Mouse (Mus musculus): ENCODE results near the gene Hmga1b. TPM values are rescaled to one million over a fixed set of nuclear protein-coding genes. Genes with fewer than 3 reads are reported as not detected.
A peak's percentile ranks its signal among the peaks of the same experiment; 100 is the strongest.

Gene Hmga1b
- polyA plus RNA-seq, 1 experiment from 2014 or later = 1.8 TPM

DNA sequence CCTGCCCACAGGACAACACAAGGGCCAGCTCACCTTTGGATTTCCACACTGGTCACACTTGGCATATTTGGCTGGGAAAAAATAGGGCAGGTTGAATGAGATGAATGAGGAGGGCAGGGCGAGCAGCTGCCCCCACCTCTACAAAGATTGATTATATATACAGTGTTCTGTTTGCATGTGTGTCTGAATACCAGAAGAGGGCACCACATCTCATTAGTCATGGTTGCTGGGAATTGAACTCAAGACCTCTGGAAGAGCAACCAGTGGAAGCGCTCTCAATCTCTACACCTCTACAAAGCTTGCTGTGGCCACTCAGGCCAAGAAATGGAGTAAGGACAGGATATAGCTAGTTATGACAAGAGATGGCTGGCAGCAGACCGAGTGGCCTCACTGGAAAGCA lies 27.2 kb downstream of the Hmga1b start:
- H3K27ac ChIP-seq (replicated peaks) = no peak overlapping the region
- H3K36me3 ChIP-seq = peaks cover 93% of the 10 kb centered on the region
- no peaks in the 10 kb centered on the region for H3K27me3 ChIP-seq (replicated peaks)
- no peak overlapping the region for H3K4me3 ChIP-seq
- H3K9ac ChIP-seq = no peak overlapping the region
- no peak for ATAC-seq (ENCODE audit: extremely low read depth, insufficient number of reproducible peaks, low FRiP score, low TSS enrichment)
- H3K4me1 ChIP-seq = peaks cover 16% of the 10 kb centered on the region
- 86% methylated on average over 3 of the region's 3 CpGs for WGBS
- no peaks in the 10 kb centered on the region for H3K9me3 ChIP-seq
- no peak overlapping the region for H3K4me2 ChIP-seq

DNA sequence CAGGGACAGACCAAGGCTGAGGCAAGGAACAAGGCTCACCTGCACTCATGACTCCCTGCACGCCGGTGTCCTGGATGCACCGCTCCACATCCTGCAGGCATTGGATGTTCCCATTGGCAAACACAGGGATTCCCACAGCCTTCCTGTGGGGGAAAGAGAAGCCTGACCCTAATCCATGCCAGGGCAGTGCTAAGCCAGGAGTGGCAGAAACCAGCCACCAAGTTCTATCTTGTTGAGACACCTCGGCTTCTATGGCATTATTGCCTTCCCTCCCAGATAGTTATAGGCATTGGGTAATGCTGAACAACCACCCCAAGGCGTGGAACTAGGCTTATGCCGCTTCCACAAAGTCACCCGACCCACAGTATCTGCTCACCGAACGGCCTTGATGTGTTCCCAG lies 30.1 kb downstream of the Hmga1b start:
- ATAC-seq (ENCODE audit: extremely low read depth, insufficient number of reproducible peaks, low FRiP score, low TSS enrichment) = no peak
- Histone ChIP-seq H3K27me3 (replicated peaks) (no peaks in the 10 kb centered on the region), H3K9ac (no peak overlapping the region), H3K9me3 (no peaks in the 10 kb centered on the region), H3K27ac (replicated peaks) (no peak overlapping the region), H3K4me1 (peaks cover 12% of the 10 kb centered on the region), H3K4me3 (no peak overlapping the region), H3K36me3 (peaks cover 70% of the 10 kb centered on the region), H3K4me2 (no peak overlapping the region)
- WGBS = 92% methylated on average over 9 of the region's 9 CpGs

DNA sequence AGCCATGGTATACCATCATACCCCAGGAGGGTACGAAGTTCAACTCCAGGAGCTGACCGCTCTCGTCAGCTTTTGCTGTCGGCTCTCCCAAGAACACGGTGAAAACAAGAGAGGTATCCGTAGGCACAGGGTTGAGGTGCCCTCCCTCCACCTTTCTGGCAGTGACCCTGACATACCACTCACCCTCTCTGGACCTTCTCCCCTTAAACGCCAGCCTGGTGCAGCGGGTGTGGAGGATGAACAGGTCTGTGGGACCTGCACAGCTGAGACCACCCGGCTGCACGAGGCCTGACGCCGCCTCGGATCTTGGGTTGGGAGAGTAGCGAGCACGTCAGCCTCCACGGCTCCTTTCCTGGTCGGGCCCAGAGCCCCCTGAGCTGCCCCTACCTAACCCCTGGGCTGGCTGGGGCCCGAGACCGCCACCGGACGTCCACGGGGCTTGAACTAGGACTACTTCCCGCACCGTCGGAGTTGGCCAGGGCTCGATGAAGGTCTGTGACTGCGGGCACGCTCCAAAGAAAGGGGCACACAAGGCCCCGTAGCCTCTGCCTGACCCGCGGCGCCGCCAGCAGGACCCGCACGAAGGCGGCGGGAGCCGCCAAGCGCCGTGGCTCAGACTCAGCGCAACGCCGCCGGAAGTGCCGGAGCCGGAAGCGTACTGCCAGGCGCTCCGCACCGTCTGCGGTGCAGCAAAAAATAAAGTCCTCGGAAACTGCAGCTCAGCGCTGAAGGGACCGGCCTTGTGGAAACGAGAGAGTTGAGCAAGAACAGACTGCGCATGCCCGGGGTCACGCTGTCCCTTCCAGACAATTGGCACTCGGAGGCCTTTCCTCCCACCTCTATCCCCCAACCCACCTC lies 33.4 kb downstream of the Hmga1b start, which contains the start of gene Dus1l:
Dus1l (minus strand) TSS at position 648 of the 858 bp plus-strand sequence.
- H3K4me1 ChIP-seq = peaks cover 18% of the 10 kb centered on the region
- peak within 1 kb of the TSS; percentile 99 for H3K9ac ChIP-seq
- ATAC-seq (ENCODE audit: extremely low read depth, insufficient number of reproducible peaks, low FRiP score, low TSS enrichment) = peak; percentile 55
- peak within 1 kb of the TSS; percentile 73 for H3K27ac ChIP-seq (replicated peaks)
- H3K36me3 ChIP-seq = peaks cover 40% of the 10 kb centered on the region
- WGBS = 1% methylated on average over 59 of the region's 59 CpGs
- no peaks in the 10 kb centered on the region for H3K27me3 ChIP-seq (replicated peaks)
- peak within 1 kb of the TSS; percentile 99 for H3K4me3 ChIP-seq
- no peaks in the 10 kb centered on the region for H3K9me3 ChIP-seq
- H3K4me2 ChIP-seq = peak within 1 kb of the TSS; percentile 98

DNA sequence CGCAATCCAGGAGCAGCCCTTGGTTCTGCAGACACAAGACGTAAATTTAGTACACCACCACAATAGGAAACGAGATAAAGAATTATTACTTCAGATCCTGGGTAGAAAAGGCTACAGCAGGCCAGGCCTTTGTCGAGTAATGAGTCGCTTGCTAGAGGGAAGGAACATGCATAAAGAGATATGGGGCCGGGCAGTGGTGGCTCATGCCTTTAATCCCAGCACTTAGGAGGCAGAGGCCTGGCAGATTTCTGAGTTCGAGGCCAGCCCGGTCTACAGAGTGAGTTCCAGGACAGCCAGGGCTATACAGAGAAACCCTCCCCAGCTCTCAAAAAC lies 34.0 kb downstream of the Hmga1b start:
- Histone ChIP-seq H3K4me2 (peak overlapping the region; percentile 98), H3K4me3 (peak overlapping the region; percentile 99), H3K27me3 (replicated peaks) (no peaks in the 10 kb centered on the region), H3K27ac (replicated peaks) (peak overlapping the region; percentile 73), H3K4me1 (peaks cover 18% of the 10 kb centered on the region), H3K9ac (peak overlapping the region; percentile 74), H3K36me3 (peaks cover 34% of the 10 kb centered on the region), H3K9me3 (no peaks in the 10 kb centered on the region)
- WGBS = 24% methylated on average over 8 of the region's 8 CpGs
- 0 out of 2 replicates have a peak, but pooled peaks have one; percentile 3 for ATAC-seq (ENCODE audit: extremely low read depth, insufficient number of reproducible peaks, low FRiP score, low TSS enrichment)

DNA sequence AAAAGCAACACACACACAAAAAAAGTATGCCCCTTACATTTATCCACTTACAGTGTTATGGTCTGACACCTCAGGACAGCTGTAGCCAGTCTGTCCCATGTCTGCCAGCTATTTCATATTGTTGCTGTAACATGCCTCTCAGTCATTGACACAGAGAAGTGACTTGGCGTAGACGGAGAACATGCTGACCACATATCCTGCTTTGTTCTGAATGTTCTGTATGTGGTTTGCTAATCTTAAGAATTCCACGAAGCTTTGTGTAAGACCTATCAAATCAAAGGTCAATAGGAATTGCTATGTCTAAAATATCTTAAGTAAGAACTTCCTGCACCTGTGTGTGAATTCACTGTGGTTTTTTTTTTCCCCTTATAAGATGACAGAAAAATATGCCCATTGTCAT lies 35.6 kb downstream of the Hmga1b start:
- WGBS = 78% methylated on average over 3 of the region's 3 CpGs
- no peak for ATAC-seq (ENCODE audit: extremely low read depth, insufficient number of reproducible peaks, low FRiP score, low TSS enrichment)

DNA sequence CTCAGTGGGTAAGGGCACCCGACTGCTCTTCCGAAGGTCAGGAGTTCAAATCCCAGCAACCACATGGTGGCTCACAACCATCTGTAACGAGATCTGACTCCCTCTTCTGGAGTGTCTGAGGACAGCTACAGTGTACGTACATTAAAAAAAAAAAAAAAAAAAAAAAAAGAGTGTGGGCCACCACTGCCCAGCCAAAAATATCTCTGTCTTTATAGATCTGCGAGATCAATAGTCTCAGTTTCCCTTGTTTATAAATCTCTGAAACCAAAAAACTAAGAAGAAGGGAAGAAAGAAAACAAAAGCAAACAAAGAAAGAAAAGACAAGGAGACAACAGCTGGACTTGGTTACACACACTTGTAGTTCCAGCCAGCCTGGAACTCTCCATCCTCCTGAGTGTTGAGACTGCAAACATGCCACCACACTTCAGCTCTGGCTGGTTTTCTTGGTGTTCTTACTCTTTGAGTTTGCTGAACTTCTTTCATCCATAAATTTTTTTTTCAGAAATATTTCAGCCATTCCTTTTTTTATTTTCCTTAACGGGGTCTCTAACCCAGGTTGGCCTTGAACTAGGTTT lies 36.8 kb downstream of the Hmga1b start:
- H3K4me1 ChIP-seq = peaks cover 18% of the 10 kb centered on the region
- H3K4me3 ChIP-seq = no peak overlapping the region
- peaks cover 6% of the 10 kb centered on the region for H3K36me3 ChIP-seq
- no peak overlapping the region for H3K9ac ChIP-seq
- H3K27me3 ChIP-seq (replicated peaks) = no peaks in the 10 kb centered on the region
- H3K4me2 ChIP-seq = peak overlapping the region; percentile 43; the same call in 1 of the 2 replicates
- ATAC-seq (ENCODE audit: extremely low read depth, insufficient number of reproducible peaks, low FRiP score, low TSS enrichment) = no peak
- no peak overlapping the region for H3K27ac ChIP-seq (replicated peaks)
- H3K9me3 ChIP-seq = no peaks in the 10 kb centered on the region
- 62% methylated on average over 6 of the region's 6 CpGs for WGBS

More for the DNA sequence above, 35.6 kb downstream of the Hmga1b start:
- no peak overlapping the region for H3K4me3 ChIP-seq
- no peaks in the 10 kb centered on the region for H3K9me3 ChIP-seq
- no peak overlapping the region for H3K4me2 ChIP-seq
- H3K27ac ChIP-seq (replicated peaks) = no peak overlapping the region
- peaks cover 18% of the 10 kb centered on the region for H3K4me1 ChIP-seq
- no peak overlapping the region for H3K9ac ChIP-seq
- H3K27me3 ChIP-seq (replicated peaks) = no peaks in the 10 kb centered on the region
- H3K36me3 ChIP-seq = peaks cover 17% of the 10 kb centered on the region

DNA sequence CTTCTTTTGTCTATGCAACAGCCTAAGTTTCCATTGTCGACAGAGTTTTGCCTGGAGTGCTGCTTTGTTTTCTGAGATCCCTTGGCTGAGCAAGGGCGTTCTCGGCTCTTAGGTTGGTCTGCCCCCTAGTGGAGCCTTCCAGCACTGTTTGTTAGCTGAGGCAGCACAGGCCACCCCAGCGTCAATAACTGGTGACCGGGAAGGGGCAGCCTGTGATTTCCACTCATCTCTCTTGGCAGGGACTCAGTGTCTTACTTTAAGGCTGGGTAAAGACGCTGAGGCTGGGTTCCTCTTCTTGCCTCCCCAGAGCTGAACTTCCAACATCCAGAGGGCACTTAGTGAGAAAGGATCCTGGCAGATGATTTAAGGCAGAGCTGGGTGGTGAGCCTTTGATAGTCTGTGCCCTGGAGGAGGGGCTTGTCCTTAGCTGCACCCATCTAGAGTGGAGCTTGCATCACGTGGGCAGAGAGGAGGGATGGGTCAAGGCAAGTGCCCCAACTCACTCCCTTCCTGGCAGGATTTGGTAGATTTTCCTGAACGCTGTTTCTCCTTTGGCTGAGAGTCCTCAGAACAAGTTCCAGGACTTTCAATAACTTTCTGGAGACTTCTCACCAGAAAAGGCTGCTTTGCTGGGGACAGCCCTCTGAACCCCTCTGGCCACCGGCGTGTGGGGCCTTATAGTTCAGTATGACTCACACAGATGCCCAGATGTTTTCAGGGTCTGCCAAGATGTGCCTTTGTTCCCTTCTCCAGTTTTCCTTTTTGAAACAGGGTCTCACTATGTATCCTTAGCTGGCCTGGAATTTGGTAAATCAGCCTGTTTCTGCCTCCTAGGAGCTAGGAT lies 37.7 kb downstream of the Hmga1b start:
- Histone ChIP-seq H3K9me3 (no peaks in the 10 kb centered on the region), H3K4me1 (peaks cover 11% of the 10 kb centered on the region), H3K27ac (replicated peaks) (peak overlapping the region; percentile 33; the same call in 1 of the 2 replicates), H3K4me3 (no peak overlapping the region), H3K36me3 (peaks cover 4% of the 10 kb centered on the region; the same call in 1 of the 2 replicates), H3K4me2 (peak overlapping the region; percentile 43), H3K27me3 (replicated peaks) (no peaks in the 10 kb centered on the region), H3K9ac (peak overlapping the region; percentile 70)
- ATAC-seq (ENCODE audit: extremely low read depth, insufficient number of reproducible peaks, low FRiP score, low TSS enrichment) = no peak
- WGBS = 10% methylated on average over 10 of the region's 10 CpGs

DNA sequence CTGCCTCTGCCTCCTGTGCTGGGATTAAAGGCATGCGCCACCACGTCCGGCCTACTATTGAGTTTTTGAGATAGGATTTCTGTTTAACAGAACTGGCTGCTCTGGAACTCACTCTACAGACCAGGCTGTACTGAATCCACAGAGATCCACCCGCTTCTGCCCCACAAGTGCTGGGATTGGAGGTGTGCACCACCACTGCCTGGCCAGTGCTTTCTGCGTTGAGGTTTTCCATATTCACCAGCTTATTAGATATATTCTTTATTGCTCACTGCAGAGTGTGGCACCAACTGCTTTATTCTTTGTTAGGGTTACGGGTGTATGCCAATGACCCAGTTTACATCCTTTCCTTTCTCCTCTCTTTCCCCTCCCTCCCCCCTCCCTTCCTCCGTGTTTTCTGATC lies 41.7 kb downstream of the Hmga1b start:
- Histone ChIP-seq H3K4me3 (no peak overlapping the region), H3K27me3 (replicated peaks) (no peaks in the 10 kb centered on the region), H3K27ac (replicated peaks) (no peak overlapping the region), H3K9me3 (no peaks in the 10 kb centered on the region), H3K9ac (no peak overlapping the region), H3K4me1 (peaks cover 6% of the 10 kb centered on the region), H3K36me3 (peaks cover 44% of the 10 kb centered on the region), H3K4me2 (no peak overlapping the region)
- 74% methylated on average over 7 of the region's 7 CpGs for WGBS
- ATAC-seq (ENCODE audit: extremely low read depth, insufficient number of reproducible peaks, low FRiP score, low TSS enrichment) = no peak

DNA sequence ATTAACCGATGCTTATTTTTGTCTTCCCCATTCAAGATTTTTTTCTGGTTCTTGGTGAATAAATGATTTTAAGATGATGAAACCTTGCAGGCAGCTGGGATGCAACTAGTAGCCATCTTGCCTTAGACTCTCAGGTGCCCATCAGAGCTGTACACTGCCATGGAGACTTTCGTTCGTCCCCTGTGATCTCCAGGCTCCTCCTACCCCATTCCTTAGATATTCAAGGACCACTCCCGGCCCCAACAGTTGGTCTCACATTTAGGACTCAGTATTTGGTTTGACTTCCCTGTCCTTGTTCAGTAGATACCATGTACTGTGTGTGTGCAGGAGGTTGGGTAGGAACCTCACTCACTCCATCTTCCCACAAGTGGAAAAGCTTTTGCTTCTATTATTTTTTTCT lies 42.2 kb downstream of the Hmga1b start:
- peaks cover 6% of the 10 kb centered on the region for H3K4me1 ChIP-seq
- H3K9me3 ChIP-seq = no peaks in the 10 kb centered on the region
- no peak overlapping the region for H3K27ac ChIP-seq (replicated peaks)
- H3K36me3 ChIP-seq = peaks cover 49% of the 10 kb centered on the region
- no peaks in the 10 kb centered on the region for H3K27me3 ChIP-seq (replicated peaks)
- H3K9ac ChIP-seq = no peak overlapping the region
- no peak for ATAC-seq (ENCODE audit: extremely low read depth, insufficient number of reproducible peaks, low FRiP score, low TSS enrichment)
- H3K4me2 ChIP-seq = no peak overlapping the region
- H3K4me3 ChIP-seq = no peak overlapping the region
- 60% methylated on average over 4 of the region's 4 CpGs for WGBS

DNA sequence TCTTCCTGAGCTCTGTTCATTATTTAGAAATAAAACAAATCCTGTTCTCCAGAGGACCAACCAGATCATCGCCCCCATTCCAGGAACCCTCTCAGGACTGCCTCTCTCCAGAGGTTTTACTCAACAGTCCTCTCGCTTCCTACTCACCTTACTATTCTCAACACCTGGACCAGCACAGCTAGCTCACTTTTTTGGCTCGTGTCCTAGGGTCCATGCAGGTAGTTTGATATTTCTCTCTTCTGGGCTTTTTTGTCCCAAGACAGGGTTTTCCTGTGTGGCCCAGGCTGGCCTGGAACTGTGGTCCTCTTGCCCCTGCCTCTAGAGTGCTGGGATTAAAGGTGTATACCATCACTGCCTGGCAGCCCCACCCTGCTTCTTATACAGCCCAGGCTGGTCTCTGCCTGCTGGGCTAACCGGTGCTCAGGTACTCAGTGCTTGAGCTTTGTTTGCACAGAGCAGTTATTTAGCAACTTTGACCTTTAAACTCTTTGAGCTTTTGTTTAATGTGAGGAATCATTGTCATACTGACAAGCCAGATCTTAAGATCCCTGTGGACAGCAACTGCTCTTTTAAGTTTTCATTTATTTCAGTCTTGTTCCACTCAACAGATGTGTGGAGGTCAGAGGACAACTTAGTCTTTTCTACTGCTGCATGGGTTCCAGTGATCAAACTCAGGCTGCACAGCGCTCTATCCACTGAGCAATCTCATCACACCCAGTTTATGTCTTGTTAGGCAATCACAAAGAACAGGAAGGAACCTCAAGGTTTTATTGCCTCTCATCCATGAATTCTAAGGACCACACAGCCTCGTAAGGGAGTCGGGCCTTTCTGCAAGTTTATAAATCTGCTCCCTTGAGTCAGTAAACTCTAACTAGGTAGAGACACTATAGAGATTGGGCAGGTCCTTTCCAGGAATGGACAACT lies 43.0 kb downstream of the Hmga1b start:
- ATAC-seq (ENCODE audit: extremely low read depth, insufficient number of reproducible peaks, low FRiP score, low TSS enrichment) = no peak
- Histone ChIP-seq H3K9me3 (no peaks in the 10 kb centered on the region), H3K4me3 (no peak overlapping the region), H3K27me3 (replicated peaks) (no peaks in the 10 kb centered on the region), H3K4me1 (no peaks in the 10 kb centered on the region), H3K27ac (replicated peaks) (no peak overlapping the region), H3K4me2 (no peak overlapping the region), H3K9ac (no peak overlapping the region), H3K36me3 (peaks cover 58% of the 10 kb centered on the region)
- 85% methylated on average over 7 of the region's 7 CpGs for WGBS
